18 mouse cellular contexts compared by ENCODE assay signal in the genomic region with DNA sequence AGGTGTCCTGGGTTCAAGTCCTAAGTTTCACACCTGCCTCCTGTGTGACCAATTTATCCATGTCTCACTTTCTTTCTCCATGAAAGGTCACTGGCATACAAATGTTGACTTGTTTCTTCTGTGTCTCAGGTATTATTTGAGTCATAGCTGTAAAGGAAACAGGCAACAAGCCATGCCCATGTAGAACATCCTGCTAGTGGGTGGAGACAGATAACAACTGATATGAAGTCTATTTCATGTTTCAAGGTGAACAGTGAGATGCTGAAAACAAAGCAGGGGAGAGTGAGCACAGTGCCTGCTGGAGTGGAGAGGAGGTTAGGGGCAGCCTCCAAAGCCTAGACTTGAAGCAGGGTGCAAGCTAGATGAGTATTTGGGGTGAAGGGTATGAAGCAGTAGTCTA. TPM values are rescaled to one million over a fixed set of nuclear protein-coding genes. Genes with fewer than 3 reads are reported as not detected.
DNase-seq lines count a peak whose midpoint lies in the region; ATAC-seq lines count a peak whose summit lies in the region.
"Had no signal": no experiment of that assay in that cellular context is flagged by ENCODE, and none has a peak within 500 bp of the region (broad histone marks: within the 10 kb centered on the region; RNA-seq: fewer than 3 reads in every experiment).

No protein-coding gene starts in this region.

- peak; percentile 77 for DNase-seq in CD4-positive, CD25-positive, alpha-beta regulatory T cell, adult 2 months (ENCODE audit: low read depth, low spot score)
- DNase-seq in CD8-positive naive resting alpha-beta T cell, adult 2 months (ENCODE audit: low read depth in 2 of 2, low spot score in 2 of 2), result peak; percentile 9 to 28
- peak; percentile 12 for DNase-seq in thymus, postnatal 14 days
- DNase-seq in cerebellum, postnatal 25 days, result no peak
- DNase-seq in kidney, adult 9 months, result no peak
- no peak for DNase-seq in cerebellum, adult 8-10 months
- DNase-seq: adrenal gland, postnatal 10 days; cerebellum, adult 11 months; cerebellum, postnatal 10 days; embryo, embryonic 11 days; gastrocnemius, postnatal 36 days; heart, adult 11 months; heart, postnatal 36 days had no signal

- ATAC-seq in inflammation-experienced regulatory T-cells, adult 6 months, result peak; percentile 77
- ATAC-seq: forebrain, embryonic 14.5 days; hindbrain, embryonic 16.5 days; intestine, embryonic 15.5 days had no signal

RNA-seq across cellular contexts. Expression of gene St8sia6, which starts 33.5 kb away (rescaled TPM):
- polyA plus RNA-seq in inflammation-experienced regulatory T-cells, adult 6 months (2017; shearing (Covaris generic)), result 10 to 100 TPM in 2 of 3 experiments, under 1 TPM in 1; 0.88 to 17.6 (median 14.3) TPM
- polyA plus RNA-seq: erythroblast, embryonic 14.5 days had no signal

Comparison
In these comparisons a context has a peak if more than half of its experiments do, and no peak if none do; other contexts are left out.
1. DNase-seq: peak in CD4-positive, CD25-positive, alpha-beta regulatory T cell, adult 2 months (single experiment), CD8-positive naive resting alpha-beta T cell, adult 2 months (2 of 2) and thymus, postnatal 14 days (single experiment); none in cerebellum, postnatal 25 days (0 of 2), kidney, adult 9 months (single experiment) and cerebellum, adult 8-10 months (single experiment).